Mouse (Mus musculus) cortical plate, adult 2 months (tissue): ENCODE measurements around the gene Anks1.

Source experiments
- CTCF ChIP-seq: fragments of 200-500 bp; IDR thresholded peaks from 2 replicates; pipeline ENCODE4 v1.5.1; 2011; ENCODE audit warnings: mild to moderate bottlenecking, control low read depth, low read length; ENCODE audit not compliant: insufficient read depth; ENCODE audit errors: extremely low read depth
- POLR2A ChIP-seq: fragments of 200-500 bp; IDR thresholded peaks from 2 replicates; pipeline ENCODE4 v1.6.1; 2011; ENCODE audit warnings: mild to moderate bottlenecking, low read length, control low read depth; ENCODE audit not compliant: insufficient read depth; ENCODE audit errors: extremely low read depth

DNA sequence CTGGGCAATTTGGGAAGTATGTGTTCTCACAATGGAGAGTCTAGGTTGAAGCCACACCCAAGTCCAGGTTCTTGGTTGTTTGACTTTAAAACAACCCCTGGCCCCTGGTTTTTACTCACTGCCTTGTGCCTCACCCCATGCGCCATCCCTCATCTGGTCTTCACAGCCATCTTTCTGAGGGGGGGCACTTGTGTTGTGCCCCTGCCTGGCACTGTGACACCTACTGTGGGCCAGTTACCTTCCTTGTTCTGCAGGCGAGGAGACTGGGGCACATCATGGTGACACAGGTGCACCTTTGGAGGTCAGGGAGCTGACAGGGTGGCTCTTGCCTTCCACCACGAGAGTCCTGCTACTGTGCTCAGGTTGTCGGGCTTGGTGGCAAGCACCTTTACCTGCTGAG is 33.0 kb downstream of the Anks1 start:
- TF ChIP-seq CTCF (no peak), POLR2A (no peak)
